Mouse (Mus musculus) kidney, embryonic 16.5 days (tissue): ENCODE results near the gene Jup. TPM values are rescaled to one million over a fixed set of nuclear protein-coding genes. Genes with fewer than 3 reads are reported as not detected.
"Not testable (repeated sequence)": the region's sequence is repeated elsewhere in the genome, so short reads cannot be mapped to it uniquely, and the experiment has no call there.

Experiments used
- ATAC-seq: fragments of 200-750 bp; cut with Nextera tagmentation; 2 replicates; pipeline ENCODE4 v1.8.0; 2017; ENCODE audit warnings: moderate TSS enrichment; ENCODE audit not compliant: low FRiP score, low TSS enrichment
- H3K27ac ChIP-seq: fragments of 300-500 bp; sonication (generic); 2 replicates; pipeline ENCODE4 v1.5.1; 2014; ENCODE audit warnings: low read length
- H3K27me3 ChIP-seq: fragments of 300-500 bp; sonication (generic); 2 replicates; pipeline ENCODE4 v1.6.1; 2014; ENCODE audit warnings: low read length, control low read depth, mixed read lengths; ENCODE audit not compliant: insufficient read depth
- H3K36me3 ChIP-seq: fragments of 300-500 bp; sonication (generic); 2 replicates; pipeline ENCODE4 v1.6.1; 2014; ENCODE audit warnings: low read length, control low read depth, mixed read lengths; ENCODE audit not compliant: insufficient read depth
- H3K4me1 ChIP-seq: fragments of 300-500 bp; sonication (generic); 2 replicates; pipeline ENCODE4 v1.6.1; 2014; ENCODE audit warnings: low read length, control low read depth, mixed read lengths; ENCODE audit not compliant: insufficient read depth
- H3K4me2 ChIP-seq: fragments of 300-500 bp; sonication (generic); replicated peaks from 2 replicates; pipeline ENCODE4 v1.6.1; 2014; ENCODE audit warnings: low read depth, low read length
- H3K4me3 ChIP-seq: fragments of 300-500 bp; sonication (generic); 2 replicates; pipeline ENCODE4 v1.5.1; 2014; ENCODE audit warnings: mild to moderate bottlenecking, low read length
- H3K9ac ChIP-seq: fragments of 300-500 bp; sonication (generic); replicated peaks from 2 replicates; pipeline ENCODE4 v1.6.1; 2014; ENCODE audit warnings: low read length
- H3K9me3 ChIP-seq: fragments of 300-500 bp; sonication (generic); 2 replicates; pipeline ENCODE4 v1.6.1; 2016; ENCODE audit warnings: low read length, control low read depth
- WGBS: fragments of 180-500 bp; shearing (Covaris S2); extraction: QIAGEN DNeasy Blood & Tissue Kit; methylation state at CpG from one replicate; pipeline ENCODE4 v1.1.7; 2014; 5-methylcytosine and 5-hydroxymethylcytosine counted together
- polyA plus RNA-seq: library from polyadenylated mRNA; unstranded; fragments of >200 nt; fragmentation: Nextera tagmentation; extraction: Ambion mirVana; gene quantifications from 2 replicates; pipeline ENCODE4 v1.2.1, GENCODE M21; 2015

The Jup gene
- polyA plus RNA-seq, 1 experiment from 2014 or later = 153 TPM

- Histone ChIP-seq H3K4me1 (0 out of 2 replicates have a peak, but pooled peaks cover 4% of the 10 kb centered on the region), H3K27me3 (no peaks in the 10 kb centered on the region), H3K36me3 (no peaks in the 10 kb centered on the region), H3K4me3 (no peak overlapping the region), H3K9ac (no peak overlapping the region), H3K4me2 (no peak overlapping the region), H3K9me3 (no peaks in the 10 kb centered on the region), H3K27ac (no peak overlapping the region)
- WGBS = 53% methylated on average over 3 of the region's 3 CpGs
- no peak for ATAC-seq
These were observed 61.8 kb downstream of the Jup start for GRCm38 (mm10) chr11:100335731-100336130.

- Histone ChIP-seq H3K9me3 (no peaks in the 10 kb centered on the region), H3K27ac (no peak within 1 kb of the TSS), H3K4me1 (peaks cover 4% of the 10 kb centered on the region; the same call in 1 of the 2 replicates), H3K9ac (no peak within 1 kb of the TSS), H3K27me3 (no peaks in the 10 kb centered on the region), H3K36me3 (no peaks in the 10 kb centered on the region), H3K4me2 (no peak within 1 kb of the TSS), H3K4me3 (no peak within 1 kb of the TSS)
- ATAC-seq = no peak
- WGBS = 80% methylated on average over 6 of the region's 6 CpGs
These were observed 63.6 kb downstream of the Jup start, which contains the start of gene Gast for GRCm38 (mm10) chr11:100333944-100334457. Gast (plus strand) TSS chr11:100334407.

GRCm38 (mm10) chr11:100332766-100333515 is 64.6 kb downstream of the Jup start:
- Histone ChIP-seq H3K9ac (no peak overlapping the region), H3K36me3 (no peaks in the 10 kb centered on the region), H3K4me1 (peaks cover 4% of the 10 kb centered on the region; the same call in 1 of the 2 replicates), H3K27me3 (no peaks in the 10 kb centered on the region), H3K27ac (no peak overlapping the region), H3K4me3 (no peak overlapping the region), H3K4me2 (no peak overlapping the region), H3K9me3 (no peaks in the 10 kb centered on the region)
- 62% methylated on average over 9 of the region's 9 CpGs for WGBS
- no peak for ATAC-seq

- not testable (repeated sequence) for H3K4me3 ChIP-seq, H3K27me3 ChIP-seq, ATAC-seq, H3K27ac ChIP-seq, H3K4me2 ChIP-seq, H3K36me3 ChIP-seq, H3K9ac ChIP-seq, H3K4me1 ChIP-seq, H3K9me3 ChIP-seq
- WGBS = 57% methylated on average over 8 of the region's 8 CpGs
These were observed 66.7 kb downstream of the Jup start for GRCm38 (mm10) chr11:100330816-100331375.

- no peak overlapping the region for H3K9ac ChIP-seq
- H3K36me3 ChIP-seq = no peaks in the 10 kb centered on the region
- H3K4me2 ChIP-seq = no peak overlapping the region
- no peak overlapping the region for H3K4me3 ChIP-seq
- no peak overlapping the region for H3K27ac ChIP-seq
- ATAC-seq = 0 out of 2 replicates have a peak, but pooled peaks have one; percentile 9
- no peaks in the 10 kb centered on the region for H3K27me3 ChIP-seq
- H3K9me3 ChIP-seq = no peaks in the 10 kb centered on the region
- no peaks in the 10 kb centered on the region; the same call in 1 of the 2 replicates for H3K4me1 ChIP-seq
- WGBS = 43% methylated on average over 16 of the region's 16 CpGs
These were observed 67.3 kb downstream of the Jup start for GRCm38 (mm10) chr11:100330235-100330634.

- no peaks in the 10 kb centered on the region for H3K9me3 ChIP-seq
- H3K36me3 ChIP-seq = no peaks in the 10 kb centered on the region
- H3K4me1 ChIP-seq = no peaks in the 10 kb centered on the region; the same call in 1 of the 2 replicates
- H3K27me3 ChIP-seq = no peaks in the 10 kb centered on the region
- H3K4me2 ChIP-seq = no peak overlapping the region
- no peak overlapping the region for H3K4me3 ChIP-seq
- no peak overlapping the region for H3K9ac ChIP-seq
- no peak for ATAC-seq
- WGBS = 82% methylated on average over 6 of the region's 6 CpGs
- H3K27ac ChIP-seq = no peak overlapping the region
These were observed 69.8 kb downstream of the Jup start for GRCm38 (mm10) chr11:100327761-100328160.

- no peak overlapping the region for H3K4me2 ChIP-seq
- no peak overlapping the region for H3K9ac ChIP-seq
- no peaks in the 10 kb centered on the region for H3K9me3 ChIP-seq
- H3K4me3 ChIP-seq = no peak overlapping the region
- no peak overlapping the region for H3K27ac ChIP-seq
- WGBS = 85% methylated on average over 11 of the region's 11 CpGs
- no peak for ATAC-seq
- no peaks in the 10 kb centered on the region; the same call in 1 of the 2 replicates for H3K4me1 ChIP-seq
- no peaks in the 10 kb centered on the region for H3K27me3 ChIP-seq
- peaks cover 3% of the 10 kb centered on the region; the same call in 1 of the 2 replicates for H3K36me3 ChIP-seq
These were observed 70.2 kb downstream of the Jup start for GRCm38 (mm10) chr11:100327316-100327715.

GRCm38 (mm10) chr11:100325062-100325629 is 72.4 kb downstream of the Jup start:
- no peaks in the 10 kb centered on the region for H3K9me3 ChIP-seq
- 85% methylated on average over 11 of the region's 11 CpGs for WGBS
- no peak overlapping the region for H3K4me2 ChIP-seq
- no peak overlapping the region for H3K4me3 ChIP-seq
- H3K9ac ChIP-seq = no peak overlapping the region
- H3K27me3 ChIP-seq = no peaks in the 10 kb centered on the region
- no peak for ATAC-seq
- peaks cover 10% of the 10 kb centered on the region; the same call in 1 of the 2 replicates for H3K4me1 ChIP-seq
- peaks cover 18% of the 10 kb centered on the region for H3K36me3 ChIP-seq
- no peak overlapping the region for H3K27ac ChIP-seq

- Histone ChIP-seq H3K4me1 (peaks cover 10% of the 10 kb centered on the region; the same call in 1 of the 2 replicates), H3K4me2 (no peak overlapping the region), H3K36me3 (peaks cover 18% of the 10 kb centered on the region), H3K4me3 (no peak overlapping the region), H3K9me3 (no peaks in the 10 kb centered on the region), H3K27ac (no peak overlapping the region), H3K27me3 (no peaks in the 10 kb centered on the region), H3K9ac (no peak overlapping the region)
- 23% methylated on average over 3 of the region's 3 CpGs for WGBS
- ATAC-seq = no peak
These were observed 74.0 kb downstream of the Jup start for GRCm38 (mm10) chr11:100323578-100323977.
